Mouse (Mus musculus) neural tube, embryonic 13.5 days (tissue): ENCODE results near the gene Prdm15. TPM values are rescaled to one million over a fixed set of nuclear protein-coding genes. Genes with fewer than 3 reads are reported as not detected.

Experiments
- ATAC-seq: fragments of 200-750 bp; cut with Nextera tagmentation; 2 replicates; pipeline ENCODE4 v1.8.0; 2017; ENCODE audit warnings: low read depth, mild to moderate bottlenecking, moderate TSS enrichment, moderate library complexity
- H3K27ac ChIP-seq: fragments of 300-500 bp; sonication (generic); replicated peaks from 2 replicates; pipeline ENCODE4 v1.5.1; 2015; ENCODE audit warnings: moderate library complexity, mild to moderate bottlenecking, inconsistent platforms
- H3K27me3 ChIP-seq: fragments of 300-500 bp; sonication (generic); 2 replicates; pipeline ENCODE4 v1.6.1; 2015; ENCODE audit warnings: mild to moderate bottlenecking, inconsistent platforms
- H3K36me3 ChIP-seq: fragments of 300-500 bp; sonication (generic); 2 replicates; pipeline ENCODE4 v1.6.1; 2015; ENCODE audit warnings: mild to moderate bottlenecking, inconsistent platforms
- H3K4me1 ChIP-seq: fragments of 300-500 bp; sonication (generic); replicated peaks from 2 replicates; pipeline ENCODE4 v1.6.1; 2015; ENCODE audit warnings: inconsistent platforms
- H3K4me2 ChIP-seq: fragments of 300-500 bp; sonication (generic); 2 replicates; pipeline ENCODE4 v1.6.1; 2015; ENCODE audit warnings: inconsistent platforms, mild to moderate bottlenecking, moderate library complexity
- H3K4me3 ChIP-seq: fragments of 300-500 bp; sonication (generic); 2 replicates; pipeline ENCODE4 v1.5.1; 2015; ENCODE audit warnings: mild to moderate bottlenecking, inconsistent platforms
- H3K9ac ChIP-seq: fragments of 300-500 bp; sonication (generic); 2 replicates; pipeline ENCODE4 v1.6.1; 2015; ENCODE audit warnings: moderate library complexity, mild to moderate bottlenecking, inconsistent platforms
- H3K9me3 ChIP-seq: fragments of 300-500 bp; sonication (generic); 2 replicates; pipeline ENCODE4 v1.6.1; 2016; ENCODE audit warnings: inconsistent platforms
- WGBS: fragments of 180-500 bp; shearing (Covaris S2); methylation state at CpG from one replicate; pipeline ENCODE4 v1.1.7; 2015; 5-methylcytosine and 5-hydroxymethylcytosine counted together
- microRNA-seq: library from miRNA; unstranded; fragments of <30 nt; microRNA quantifications from one replicate; pipeline ENCODE4, GENCODE M21; 2016
- polyA plus RNA-seq: library from polyadenylated mRNA; unstranded; fragments of >200 nt; fragmentation: Nextera tagmentation; extraction: Ambion mirVana; gene quantifications from 2 replicates; pipeline ENCODE4 v1.2.1, GENCODE M21; 2015

Gene Prdm15
- polyA plus RNA-seq, 1 experiment from 2014 or later = 11.3 TPM

GRCm38 (mm10) chr16:97763061-97763989 is 88.3 kb downstream of the Prdm15 start, which contains the start of gene Ripk4:
Ripk4 (minus strand) TSS chr16:97763787.
- H3K4me3 ChIP-seq = peak within 1 kb of the TSS; percentile 43
- no peaks in the 10 kb centered on the region for H3K36me3 ChIP-seq
- WGBS = under 1% methylated on average over 88 of the region's 88 CpGs
- peaks cover 13% of the 10 kb centered on the region for H3K4me1 ChIP-seq
- peak within 1 kb of the TSS; percentile 47 for H3K9ac ChIP-seq
- H3K4me2 ChIP-seq = peak within 1 kb of the TSS; percentile 70
- H3K9me3 ChIP-seq = no peaks in the 10 kb centered on the region
- ATAC-seq = peak; percentile 56
- H3K27ac ChIP-seq = no peak within 1 kb of the TSS
- peaks cover 73% of the 10 kb centered on the region for H3K27me3 ChIP-seq

- peaks cover 77% of the 10 kb centered on the region for H3K27me3 ChIP-seq
- no peaks in the 10 kb centered on the region for H3K9me3 ChIP-seq
- H3K4me3 ChIP-seq = no peak overlapping the region
- H3K36me3 ChIP-seq = no peaks in the 10 kb centered on the region
- H3K4me2 ChIP-seq = no peak overlapping the region
- no peak overlapping the region for H3K27ac ChIP-seq
- no peak for ATAC-seq
- H3K4me1 ChIP-seq = peaks cover 13% of the 10 kb centered on the region
- no peak overlapping the region for H3K9ac ChIP-seq
- 46% methylated on average over 2 of the region's 2 CpGs for WGBS
These were observed 89.9 kb downstream of the Prdm15 start for GRCm38 (mm10) chr16:97761782-97762181.

GRCm38 (mm10) chr16:97759681-97760080 is 92.0 kb downstream of the Prdm15 start:
- H3K4me1 ChIP-seq = peaks cover 13% of the 10 kb centered on the region
- WGBS = 46% methylated on average over 3 of the region's 3 CpGs
- H3K4me3 ChIP-seq = no peak overlapping the region
- H3K4me2 ChIP-seq = no peak overlapping the region
- H3K36me3 ChIP-seq = no peaks in the 10 kb centered on the region
- no peaks in the 10 kb centered on the region for H3K9me3 ChIP-seq
- no peak overlapping the region for H3K9ac ChIP-seq
- peaks cover 61% of the 10 kb centered on the region for H3K27me3 ChIP-seq
- ATAC-seq = no peak
- no peak overlapping the region for H3K27ac ChIP-seq

- peaks cover 6% of the 10 kb centered on the region for H3K4me1 ChIP-seq
- WGBS = 84% methylated on average over 2 of the region's 2 CpGs
These were observed 93.4 kb downstream of the Prdm15 start for GRCm38 (mm10) chr16:97758288-97758687.

GRCm38 (mm10) chr16:97756460-97756859 is 95.2 kb downstream of the Prdm15 start:
- Histone ChIP-seq H3K4me1 (no peaks in the 10 kb centered on the region), H3K27ac (no peak overlapping the region), H3K4me3 (no peak overlapping the region), H3K4me2 (no peak overlapping the region), H3K9ac (no peak overlapping the region), H3K9me3 (no peaks in the 10 kb centered on the region), H3K36me3 (no peaks in the 10 kb centered on the region), H3K27me3 (peaks cover 28% of the 10 kb centered on the region)
- ATAC-seq = no peak
- WGBS = 83% methylated on average over 2 of the region's 2 CpGs

More at GRCm38 (mm10) chr16:97758288-97758687, 93.4 kb downstream of the Prdm15 start:
- no peaks in the 10 kb centered on the region for H3K9me3 ChIP-seq
- no peaks in the 10 kb centered on the region for H3K36me3 ChIP-seq
- no peak overlapping the region for H3K4me3 ChIP-seq
- no peak overlapping the region for H3K27ac ChIP-seq
- H3K4me2 ChIP-seq = no peak overlapping the region
- H3K27me3 ChIP-seq = peaks cover 47% of the 10 kb centered on the region
- no peak overlapping the region for H3K9ac ChIP-seq
- no peak for ATAC-seq

GRCm38 (mm10) chr16:97752316-97752941 is 99.2 kb downstream of the Prdm15 start:
- Histone ChIP-seq H3K9me3 (no peaks in the 10 kb centered on the region), H3K27ac (no peak overlapping the region), H3K4me2 (no peak overlapping the region), H3K27me3 (peaks cover 11% of the 10 kb centered on the region; the same call in 1 of the 2 replicates), H3K36me3 (no peaks in the 10 kb centered on the region), H3K4me3 (no peak overlapping the region), H3K4me1 (no peaks in the 10 kb centered on the region), H3K9ac (no peak overlapping the region)
- ATAC-seq = no peak
- WGBS = 87% methylated on average over 3 of the region's 3 CpGs

- no peaks in the 10 kb centered on the region for H3K4me1 ChIP-seq
- no peak overlapping the region for H3K27ac ChIP-seq
- no peak overlapping the region for H3K4me2 ChIP-seq
- no peaks in the 10 kb centered on the region for H3K36me3 ChIP-seq
- 79% methylated on average over 8 of the region's 8 CpGs for WGBS
- no peak overlapping the region for H3K4me3 ChIP-seq
- no peaks in the 10 kb centered on the region for H3K9me3 ChIP-seq
- no peak for ATAC-seq
- peaks cover 5% of the 10 kb centered on the region; the same call in 1 of the 2 replicates for H3K27me3 ChIP-seq
- no peak overlapping the region for H3K9ac ChIP-seq
These were observed 99.8 kb downstream of the Prdm15 start for GRCm38 (mm10) chr16:97751884-97752283.

GRCm38 (mm10) chr16:97748421-97748820 is 103.2 kb downstream of the Prdm15 start:
- Histone ChIP-seq H3K27ac (no peak overlapping the region), H3K27me3 (no peaks in the 10 kb centered on the region), H3K36me3 (no peaks in the 10 kb centered on the region), H3K4me1 (no peaks in the 10 kb centered on the region), H3K9me3 (no peaks in the 10 kb centered on the region), H3K9ac (no peak overlapping the region), H3K4me2 (no peak overlapping the region), H3K4me3 (no peak overlapping the region)
- 87% methylated on average over 6 of the region's 6 CpGs for WGBS
- ATAC-seq = no peak

Small RNA genes within 50 kb of the gene (microRNA-seq; reads per million reads assigned to microRNA genes)
- not detected for gene Mir6964

Other genes starting within 250 kb of the Prdm15 start
- 0.66 TPM in 1 of 2 replicates, not detected in the other for gene Tmprss2, start 240.7 kb downstream of the Prdm15 start, polyA plus RNA-seq
- 0.37 and 0.46 TPM in 2 replicates for gene Ripk4, start 88.1 kb downstream of the Prdm15 start, polyA plus RNA-seq
- gene C2cd2, start 110.7 kb upstream of the Prdm15 start, polyA plus RNA-seq = 14.3 and 14.7 TPM in 2 replicates
- 10.8 and 13.5 TPM in 2 replicates for gene Zbtb21, start 110.8 kb upstream of the Prdm15 start, polyA plus RNA-seq
- gene B230307C23Rik, start 145.5 kb upstream of the Prdm15 start, polyA plus RNA-seq = 18.4 and 21.6 TPM in 2 replicates
- 11.6 and 15.8 TPM in 2 replicates for gene A630089N07Rik, start 230.6 kb upstream of the Prdm15 start, polyA plus RNA-seq